Mouse (Mus musculus): ENCODE measurements around the gene Ankrd27. TPM values are rescaled to one million over a fixed set of nuclear protein-coding genes. Genes with fewer than 3 reads are reported as not detected.

Ankrd27 gene
- total RNA-seq, 2 experiments from 2014 or later = 40.1 to 46.4 TPM

DNA sequence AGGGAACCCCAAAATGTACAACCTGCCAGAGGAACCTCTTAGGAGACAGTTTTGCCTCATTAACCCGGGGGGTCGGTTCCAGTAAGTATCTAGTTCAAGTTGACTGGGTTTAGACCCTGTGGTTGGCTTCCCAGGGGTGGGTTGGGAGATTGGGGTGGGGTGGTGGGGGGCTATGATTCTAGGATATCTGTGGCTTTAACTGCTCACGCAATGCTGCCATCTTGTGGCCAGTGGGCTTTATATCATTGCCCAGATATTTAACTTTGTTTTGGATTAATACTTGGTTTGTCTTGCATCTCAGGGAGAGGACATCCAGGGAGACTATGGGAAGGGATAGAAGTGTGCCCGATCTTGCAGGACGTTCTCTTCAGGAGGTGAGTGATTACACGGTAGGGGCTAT, 50.2 kb downstream of the Ankrd27 start:
- peak; percentile 49 to 67 for DNase-seq (ENCODE audit: low spot score in 2 of 2)

DNA sequence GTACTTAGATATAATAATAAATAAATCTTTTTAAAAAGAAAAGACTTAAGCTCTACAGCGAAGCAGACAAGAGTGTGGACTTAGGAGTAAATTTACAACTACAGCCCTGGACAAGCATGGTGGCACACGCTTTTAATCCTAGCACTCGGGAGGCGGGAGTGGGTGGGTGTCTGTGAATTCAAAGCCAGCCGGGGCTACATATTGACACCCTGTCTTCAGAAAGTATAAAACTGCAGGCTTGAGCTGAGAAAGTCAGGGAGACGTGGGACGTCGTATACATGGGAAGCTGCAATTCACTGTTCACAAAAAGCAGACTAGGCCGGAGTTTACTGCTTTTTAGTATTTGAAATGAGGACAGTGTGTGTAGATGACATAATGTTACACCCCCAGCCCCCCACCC, 50.8 kb downstream of the Ankrd27 start:
- DNase-seq (ENCODE audit: low spot score in 2 of 2) = no peak

DNA sequence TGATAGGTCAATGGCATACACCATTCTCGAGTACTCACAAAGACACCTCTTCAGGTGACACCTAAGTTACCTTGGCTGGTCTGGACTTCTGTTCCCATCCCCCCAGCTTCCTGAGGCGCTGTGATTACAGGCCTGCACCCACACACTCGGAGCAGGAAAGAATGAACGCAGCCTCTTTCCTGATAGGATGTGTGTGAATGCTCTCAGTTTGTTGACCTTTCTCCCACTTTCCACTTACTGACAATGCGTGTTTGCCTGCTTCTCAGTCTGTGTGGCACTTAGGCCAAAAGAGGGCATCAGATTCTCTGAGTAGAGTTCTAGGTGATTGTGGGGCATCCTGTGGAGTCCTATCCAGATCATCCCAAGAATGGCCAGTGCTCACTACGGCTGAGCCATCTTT, 54.0 kb downstream of the Ankrd27 start:
- DNase-seq (ENCODE audit: low spot score in 2 of 2) = no peak

DNA sequence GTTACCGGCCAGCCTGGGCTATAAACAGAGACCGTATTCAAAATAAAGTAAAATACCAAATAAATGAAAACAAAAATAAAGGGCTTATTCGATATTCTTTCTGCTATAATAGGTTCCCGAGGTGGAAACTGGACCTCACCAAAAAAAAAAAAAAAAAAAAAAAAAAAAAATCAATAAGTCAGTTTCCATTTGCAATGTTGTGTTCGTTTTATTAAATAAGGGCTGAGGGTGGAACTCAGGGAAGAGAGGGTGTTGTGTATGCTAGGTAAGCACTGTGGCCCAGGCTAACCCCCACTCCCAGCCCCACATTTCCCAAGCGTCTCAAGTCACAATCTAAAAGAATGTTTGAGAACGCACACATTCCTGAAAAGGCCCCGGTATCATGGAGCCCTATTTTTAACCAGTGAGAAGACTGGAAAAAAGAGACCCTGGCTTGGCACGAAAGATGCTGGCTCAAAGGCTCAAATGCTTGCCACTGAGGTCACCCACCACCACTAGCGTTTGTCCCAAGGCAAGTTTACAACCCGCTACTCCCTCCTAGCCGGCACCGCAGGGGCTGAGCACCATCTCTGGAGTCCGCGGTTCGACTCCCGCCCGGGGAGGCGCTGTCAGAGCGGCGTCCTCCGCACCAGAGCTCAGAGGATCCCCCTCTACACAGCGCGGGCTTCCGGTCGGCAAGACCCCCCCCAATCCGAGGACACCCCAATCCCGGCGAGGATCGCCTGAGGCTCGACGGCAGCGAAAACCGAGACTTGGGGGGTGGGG, 60.5 kb downstream of the Ankrd27 start:
- peak; percentile 37 to 52 for DNase-seq (ENCODE audit: low spot score in 2 of 2)

DNA sequence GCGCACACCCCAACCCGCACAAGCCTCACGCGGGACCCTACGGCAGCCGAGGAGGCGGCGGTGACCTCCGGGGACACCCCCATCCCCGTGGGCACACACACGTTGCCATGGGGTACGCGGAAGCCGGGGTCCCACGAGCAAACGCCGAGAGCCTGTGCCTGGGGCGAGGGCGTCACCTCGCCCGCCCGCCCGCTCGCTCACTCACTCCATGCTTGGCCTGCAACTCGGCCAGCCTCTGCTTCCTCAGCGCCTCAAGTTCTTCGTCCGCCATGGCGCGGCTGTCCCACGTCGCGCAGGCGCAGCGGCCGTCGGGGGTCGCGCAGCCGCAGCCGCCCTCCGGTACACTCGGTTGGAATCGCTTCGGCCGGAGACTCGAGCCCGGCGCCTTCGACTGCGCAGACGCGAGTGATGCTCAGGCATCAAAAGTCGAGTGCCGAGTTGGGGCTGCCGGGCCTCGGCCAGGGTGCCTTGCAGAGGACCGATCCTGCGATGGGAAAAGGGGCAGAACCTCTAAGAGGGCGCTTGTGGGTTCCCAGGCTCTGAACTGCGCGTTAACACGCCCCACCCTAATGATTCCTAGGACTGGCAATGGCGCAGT, 61.2 kb downstream of the Ankrd27 start, which contains the start of gene Pdcd5:
TSS of gene Pdcd5 (minus strand) at position 421 of the 598 bp plus-strand sequence.
- peak; percentile 100 for DNase-seq (ENCODE audit: low spot score in 2 of 2)

DNA sequence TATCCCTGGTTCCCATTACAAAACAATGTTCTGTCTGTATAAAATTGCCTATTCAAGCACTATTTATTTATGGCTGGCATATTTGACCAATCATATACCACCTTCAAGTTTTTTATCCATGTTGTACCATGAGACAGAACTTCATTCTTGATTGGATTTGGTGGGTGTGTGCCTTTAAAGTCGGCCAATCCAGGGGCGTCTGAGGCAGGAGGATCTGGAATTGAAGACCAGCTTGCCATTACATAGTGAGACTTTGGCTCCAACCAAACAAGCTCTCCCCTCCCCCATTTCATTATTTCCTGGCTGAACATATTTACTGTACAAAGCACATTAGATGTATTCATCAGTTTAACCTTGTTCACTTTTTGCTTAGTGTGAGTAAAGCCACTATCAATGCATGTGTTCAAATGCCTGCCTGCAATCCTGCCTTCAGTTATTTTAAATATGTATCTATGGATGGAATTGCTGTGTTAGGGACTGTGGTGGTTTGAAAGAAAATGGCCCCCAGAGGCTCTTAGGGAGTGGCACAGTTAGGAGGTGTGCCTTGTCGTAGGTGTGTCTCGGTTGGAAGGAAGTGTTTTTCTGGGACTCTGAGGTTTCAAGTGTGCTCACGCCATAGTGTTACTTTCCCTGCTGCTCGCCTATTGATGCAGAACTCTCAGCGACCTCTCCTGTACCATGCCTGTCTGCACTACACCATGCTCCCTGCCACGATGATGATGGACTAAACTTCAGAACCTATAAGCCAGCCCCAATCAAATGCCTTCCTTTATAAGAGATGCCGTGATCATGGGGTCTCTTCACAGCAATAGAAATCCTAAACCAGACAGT, 62.4 kb downstream of the Ankrd27 start:
- DNase-seq (ENCODE audit: low spot score in 2 of 2) = no peak

DNA sequence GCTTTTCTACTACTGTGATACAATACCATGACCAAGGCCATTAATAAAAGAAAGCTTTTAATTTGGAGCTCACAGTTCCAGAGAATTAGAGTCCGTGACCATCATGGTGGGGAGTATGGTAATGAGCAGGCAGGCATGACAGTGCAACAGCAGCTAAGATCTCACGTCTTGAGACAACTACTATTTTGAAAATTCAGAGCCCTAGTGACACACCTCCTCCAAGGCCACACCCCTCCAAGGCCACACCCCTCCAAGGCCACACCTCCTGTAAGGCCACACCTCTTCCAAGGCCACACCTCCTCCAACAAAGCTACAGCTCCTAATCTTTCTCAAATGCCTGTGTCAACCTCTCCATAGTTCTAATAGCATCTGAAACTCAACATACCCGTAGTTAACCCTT, 63.0 kb downstream of the Ankrd27 start:
- peak; percentile 26 to 35 for DNase-seq (ENCODE audit: low spot score in 2 of 2)

DNA sequence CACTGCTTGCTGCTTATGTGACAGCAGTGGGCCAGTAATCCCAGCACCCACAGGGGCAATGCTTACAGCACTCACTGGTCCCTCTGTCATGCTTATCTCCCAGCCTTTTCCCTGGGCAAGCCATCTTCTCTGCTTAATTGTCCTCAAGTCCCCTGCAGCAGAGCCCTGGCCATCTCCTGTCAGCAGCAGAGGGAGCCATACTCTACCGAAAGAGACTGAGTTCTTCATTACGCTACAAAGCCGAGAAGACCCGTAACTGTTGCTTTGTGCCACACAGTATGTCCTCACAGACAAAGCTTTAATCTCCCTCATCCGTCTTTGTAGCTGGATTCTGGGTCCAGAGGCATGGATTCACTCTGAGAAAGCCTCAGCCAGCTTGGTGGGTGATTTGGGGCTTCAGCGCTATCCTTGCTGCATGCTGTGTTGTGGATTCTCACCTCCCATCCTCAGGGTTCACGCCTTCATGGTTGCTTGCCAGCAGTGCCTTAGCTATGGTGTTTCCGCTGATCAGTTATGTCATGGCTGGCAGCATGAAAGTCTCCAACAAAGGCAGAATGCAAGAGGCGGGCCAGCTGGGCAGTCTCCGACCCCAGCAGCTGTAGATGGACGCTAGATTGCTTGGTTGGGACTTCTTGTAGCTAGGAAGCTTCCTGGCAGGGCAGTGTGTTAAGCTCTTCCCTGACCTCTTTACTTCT, 64.8 kb downstream of the Ankrd27 start:
- peak; percentile 57 to 72 for DNase-seq (ENCODE audit: low spot score in 2 of 2)

DNA sequence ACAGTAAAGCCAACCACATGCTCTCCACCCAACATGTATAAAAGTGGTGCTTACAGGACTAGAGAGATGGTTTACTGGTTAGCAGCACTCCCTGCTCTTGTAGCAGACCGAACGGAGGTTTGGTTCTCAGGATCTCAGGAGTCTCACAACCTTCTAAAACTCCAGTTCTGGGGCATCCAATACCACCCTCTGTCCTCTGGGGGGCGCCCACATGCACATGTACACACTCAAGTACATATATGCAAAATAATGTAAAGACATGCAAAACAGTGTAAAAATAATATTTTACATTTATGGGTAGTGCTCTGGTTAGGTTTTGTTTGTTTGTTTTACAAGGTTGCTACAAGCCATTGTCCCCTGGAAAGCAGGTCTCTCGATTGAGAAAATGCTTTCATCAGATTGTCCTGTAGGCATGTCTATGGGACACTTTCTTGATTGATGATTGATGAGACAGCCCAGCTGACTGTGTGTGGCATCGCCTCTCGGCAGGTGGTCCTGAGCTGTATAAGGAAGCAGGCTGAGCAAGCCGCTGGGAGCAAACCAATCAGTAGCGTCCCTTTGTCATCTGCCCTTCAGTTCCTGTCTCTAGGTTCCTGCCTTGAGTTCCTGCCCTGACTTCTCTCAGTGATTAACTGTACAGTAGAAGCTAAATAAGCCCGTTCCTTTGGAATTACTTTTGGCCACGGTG, 65.7 kb downstream of the Ankrd27 start:
- no peak for DNase-seq (ENCODE audit: low spot score in 2 of 2)

DNA sequence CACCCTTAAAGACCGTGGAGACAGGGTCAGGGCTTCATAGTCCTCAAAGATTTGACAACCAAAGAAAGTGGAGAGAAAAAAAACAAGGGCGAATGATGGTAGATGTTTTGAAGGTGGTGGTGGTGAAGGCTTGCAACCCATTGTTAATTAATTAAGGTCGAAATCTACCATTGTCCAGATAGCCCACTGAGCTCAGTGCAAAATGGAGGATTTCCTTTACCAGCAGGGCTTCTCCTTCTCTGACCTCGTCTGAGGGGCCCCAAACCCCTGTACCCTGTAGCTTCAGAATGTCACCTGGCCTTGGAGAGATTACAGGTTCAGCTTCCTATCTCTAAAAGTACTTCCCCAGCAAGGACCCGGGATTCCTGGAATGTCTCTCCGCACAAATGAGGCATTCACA, 71.8 kb downstream of the Ankrd27 start:
- DNase-seq (ENCODE audit: low spot score in 2 of 2) = no peak

DNA sequence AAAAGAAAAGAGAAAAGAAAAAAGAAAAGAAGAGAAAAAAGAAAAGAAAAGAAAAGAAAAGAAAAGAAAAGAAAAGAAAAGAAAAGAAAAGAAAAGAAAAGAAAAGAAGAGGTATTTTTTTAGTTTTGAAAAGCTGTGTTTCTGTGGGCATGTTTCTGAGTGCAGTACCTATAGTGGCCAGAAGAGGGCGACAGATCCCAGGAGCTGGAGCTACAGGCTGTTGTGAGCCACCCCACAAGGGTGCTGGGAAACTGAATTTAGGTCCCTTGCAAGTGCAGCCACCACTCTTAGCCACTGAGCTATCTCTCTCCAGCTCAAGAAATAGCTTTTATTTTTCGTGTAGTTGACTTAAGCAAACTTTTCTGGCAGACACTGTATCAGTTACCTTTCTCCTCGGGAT, 73.1 kb downstream of the Ankrd27 start:
- DNase-seq (ENCODE audit: low spot score in 2 of 2) = peak in 1 of 2 experiments; percentile 40

DNA sequence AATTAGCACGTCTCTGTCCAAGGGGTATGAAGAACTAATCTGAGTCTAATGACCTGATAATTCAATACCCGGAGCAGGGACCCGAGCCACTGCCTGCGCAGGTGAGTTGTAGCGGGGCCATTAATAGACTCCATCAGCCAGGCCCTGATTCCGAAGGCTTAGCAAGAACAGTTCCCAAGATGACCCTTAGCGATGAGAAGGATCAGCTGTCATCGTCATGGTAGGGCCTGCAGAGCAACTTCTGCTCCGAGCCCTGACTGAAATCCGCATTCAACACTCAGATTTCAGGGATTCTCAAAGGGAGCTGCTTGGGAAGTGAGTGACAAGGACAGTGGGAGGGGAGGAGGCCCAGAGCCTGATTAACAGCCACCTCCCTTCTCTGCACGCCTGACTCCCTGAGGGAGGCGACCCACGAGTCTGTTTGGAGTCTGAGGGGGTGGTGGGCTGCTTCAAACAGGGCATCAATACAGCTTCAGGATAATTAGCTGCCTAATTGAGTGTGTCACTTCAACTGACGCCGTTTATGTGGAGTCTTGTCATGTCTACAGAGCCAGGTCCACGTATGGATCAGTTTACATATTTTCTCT, 77.8 kb downstream of the Ankrd27 start:
- DNase-seq (ENCODE audit: low spot score in 2 of 2) = no peak

DNA sequence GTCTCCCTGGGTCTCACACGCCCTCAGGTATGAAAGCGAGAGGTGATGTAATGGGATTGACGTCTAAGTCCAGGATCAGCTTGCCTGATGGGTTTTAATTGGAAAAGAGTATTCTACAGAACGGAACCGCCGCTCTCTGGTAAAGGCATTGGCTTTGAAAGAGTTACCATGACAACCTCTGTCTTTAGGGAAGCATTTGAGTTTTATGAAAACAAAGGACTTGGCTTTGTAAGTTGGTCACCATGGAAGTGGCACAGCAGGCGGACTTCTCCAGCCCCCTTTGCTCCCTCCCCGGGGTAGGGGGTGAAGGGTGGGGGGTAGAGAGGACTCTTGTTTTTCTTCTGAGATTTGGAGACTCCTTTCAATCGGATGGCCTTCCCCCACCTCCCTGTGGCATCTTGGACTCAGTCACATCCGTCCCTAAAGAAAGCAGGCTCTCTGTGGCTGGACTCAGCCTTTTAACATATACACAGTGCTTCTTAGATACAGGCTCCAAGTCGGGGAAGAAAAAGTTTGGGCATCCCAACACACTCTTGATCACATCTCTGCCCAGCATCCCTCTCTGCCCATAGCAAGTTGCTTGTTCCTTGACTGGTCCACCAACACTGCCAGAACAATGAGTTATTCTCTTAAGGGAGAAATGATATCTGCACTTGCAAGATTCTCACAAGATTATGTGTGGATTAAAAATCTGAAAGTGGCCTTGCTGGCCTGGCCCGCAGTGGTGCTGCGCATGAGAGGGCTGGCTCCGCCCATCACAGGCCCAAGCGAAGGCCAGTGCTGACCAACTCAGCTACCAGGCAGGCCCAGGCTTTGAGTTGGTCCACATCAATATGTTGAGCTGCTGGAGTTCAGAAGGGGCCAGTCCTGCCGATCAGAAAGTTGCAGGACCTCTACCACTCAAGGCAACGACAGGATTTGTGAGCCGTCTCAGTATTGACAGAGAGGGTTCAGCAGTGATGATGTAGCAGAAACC, 82.3 kb downstream of the Ankrd27 start:
- no peak for DNase-seq (ENCODE audit: low spot score in 2 of 2)

DNA sequence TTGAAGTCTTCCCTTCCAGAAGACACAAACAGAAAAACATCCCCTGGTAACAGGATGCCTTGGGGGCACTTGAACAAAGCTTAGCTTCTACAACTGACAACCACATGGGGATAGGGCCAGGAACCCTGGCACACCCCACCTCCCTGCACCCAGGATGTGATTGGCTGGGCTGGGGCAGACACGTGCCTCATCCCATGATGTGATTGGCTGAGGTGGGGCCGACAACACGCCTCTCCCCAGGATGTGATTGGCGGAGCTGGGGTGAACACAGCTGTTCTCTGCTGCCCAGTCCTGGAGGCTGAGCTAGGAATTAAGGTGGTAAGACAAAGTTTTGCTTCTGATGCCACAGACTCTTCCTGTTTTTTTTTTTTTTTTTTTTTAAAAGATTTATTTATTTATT, 92.9 kb downstream of the Ankrd27 start:
- DNase-seq (ENCODE audit: low spot score in 2 of 2) = no peak

DNA sequence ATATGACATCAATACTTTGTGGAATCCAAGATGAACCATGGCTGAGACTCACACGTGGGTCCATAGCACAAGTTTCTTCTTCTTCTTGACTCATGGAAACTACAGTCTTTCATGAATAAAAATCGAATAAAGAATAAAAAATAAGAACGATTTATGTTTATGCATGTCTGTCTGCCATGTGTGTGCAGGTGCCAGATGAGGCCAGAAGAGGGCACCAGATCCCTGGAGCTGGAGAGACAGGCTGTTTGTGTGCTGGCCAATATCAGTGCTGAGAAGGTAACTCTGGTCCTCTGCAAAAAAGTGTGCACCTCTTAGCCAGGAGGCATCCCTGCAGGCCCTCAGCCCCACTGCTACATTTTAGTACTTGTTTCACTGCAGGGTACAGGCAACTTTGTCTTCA, 95.5 kb downstream of the Ankrd27 start:
- no peak for DNase-seq (ENCODE audit: low spot score in 2 of 2)

DNA sequence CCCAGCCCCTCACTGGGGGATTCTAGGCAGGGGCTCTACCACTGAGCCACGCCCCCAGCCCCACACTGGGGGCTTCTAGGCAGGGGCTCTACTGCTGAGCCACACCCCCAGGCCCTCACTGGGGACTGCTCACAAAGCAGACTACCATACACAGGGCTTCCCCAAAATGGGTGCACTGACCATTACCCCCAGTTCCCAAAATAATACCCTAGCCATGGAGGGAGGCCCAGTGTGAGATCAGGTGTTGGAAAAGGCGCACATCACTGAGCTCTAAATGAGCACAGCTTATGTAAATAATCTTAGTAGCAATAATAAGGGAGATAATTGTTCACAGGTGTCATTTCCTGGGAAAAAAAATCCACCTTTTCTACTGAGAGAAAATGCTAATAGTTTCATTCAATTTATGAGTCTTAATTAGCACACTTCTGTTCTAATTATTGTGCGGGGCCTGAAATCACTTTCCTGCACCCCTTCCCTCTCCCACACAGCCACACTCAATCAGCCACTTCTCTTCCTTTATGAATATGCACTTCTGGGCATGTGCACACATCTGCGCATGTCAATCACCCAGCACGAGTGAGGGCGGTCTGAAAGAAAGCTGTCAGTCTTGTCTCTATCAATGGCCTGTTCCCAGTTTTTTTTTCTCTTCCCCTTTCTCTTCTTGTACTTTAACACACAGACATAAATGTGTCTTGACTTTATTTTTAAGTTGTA, 97.5 kb downstream of the Ankrd27 start:
- no peak for DNase-seq (ENCODE audit: low spot score in 2 of 2)

DNA sequence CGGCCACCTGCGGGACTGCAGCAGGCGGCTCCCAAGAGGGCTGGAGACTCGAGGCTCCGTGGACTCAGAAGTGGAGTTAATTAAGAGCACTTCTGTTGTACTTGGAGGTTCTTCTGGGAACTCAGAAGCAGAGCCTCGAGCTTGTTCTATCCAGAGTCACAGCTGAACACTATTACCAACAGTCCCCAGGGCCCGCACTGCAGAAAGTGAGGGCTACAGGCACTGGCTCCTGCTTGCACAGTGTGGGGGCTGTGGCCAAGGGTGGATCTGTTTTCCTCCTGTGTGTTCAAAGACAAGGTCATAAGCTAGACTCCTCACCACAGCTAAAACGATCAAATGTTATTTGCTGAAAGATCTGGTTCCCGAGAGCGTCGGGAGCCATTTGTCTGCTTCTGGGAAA, 100.2 kb downstream of the Ankrd27 start:
- no peak for DNase-seq (ENCODE audit: low spot score in 2 of 2)

DNA sequence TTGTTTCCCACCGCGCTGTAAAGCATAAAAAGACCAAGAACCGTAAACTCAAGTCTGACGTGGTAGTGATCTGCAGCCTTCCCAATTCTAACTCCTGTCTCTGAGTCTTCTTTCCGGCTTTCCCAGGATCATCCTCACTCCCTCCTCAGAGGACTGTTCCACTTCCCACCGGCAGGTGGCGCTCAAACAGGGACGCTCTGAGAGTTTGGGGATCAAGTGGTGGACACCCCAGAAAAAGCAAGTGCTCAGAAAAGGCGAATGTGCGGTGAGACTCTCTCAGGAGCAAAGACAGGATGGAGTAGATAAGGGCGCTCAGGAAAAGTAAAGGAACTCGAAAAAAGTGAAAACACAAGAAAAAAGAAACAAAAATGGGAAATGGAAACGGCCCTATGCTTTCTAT, 100.7 kb downstream of the Ankrd27 start:
- peak; percentile 62 to 73 for DNase-seq (ENCODE audit: low spot score in 2 of 2)

DNA sequence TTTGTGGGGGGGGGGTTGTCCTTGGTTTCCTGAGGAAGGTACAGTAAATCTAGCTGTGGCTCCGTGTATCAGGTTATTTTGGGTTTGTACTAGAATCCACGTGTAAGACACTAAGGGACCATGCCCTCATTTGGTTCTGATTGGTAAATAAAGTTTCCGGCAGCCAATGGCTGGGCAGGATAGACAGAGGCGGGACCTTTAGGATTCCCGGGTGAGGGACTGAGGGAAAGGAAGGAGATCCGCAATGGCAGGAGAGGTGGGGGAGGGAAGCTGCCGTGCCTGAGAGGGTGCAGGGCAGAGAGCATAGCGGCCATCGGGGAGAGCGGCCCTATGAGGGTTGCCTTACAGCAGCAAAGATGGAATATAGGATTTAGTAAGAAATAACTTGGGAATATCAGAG, 101.2 kb downstream of the Ankrd27 start:
- no peak for DNase-seq (ENCODE audit: low spot score in 2 of 2)
